Mouse (Mus musculus) cerebellum, adult 11-12 months (tissue): ENCODE data around the gene Gm13030.
"Not testable (repeated sequence)": the region's sequence is repeated elsewhere in the genome, so short reads cannot be mapped to it uniquely, and the experiment has no call there.

ENCODE experiments used
- DNase-seq: peaks from one replicate; pipeline ENCODE4 v3.0.0; 2022

The Gm13030 gene

GRCm38 (mm10) chr4:138873864-138874263, at the start of gene Gm13030:
Gm13030 (minus strand) TSS chr4:138873964.
- no peak for DNase-seq

DNA sequence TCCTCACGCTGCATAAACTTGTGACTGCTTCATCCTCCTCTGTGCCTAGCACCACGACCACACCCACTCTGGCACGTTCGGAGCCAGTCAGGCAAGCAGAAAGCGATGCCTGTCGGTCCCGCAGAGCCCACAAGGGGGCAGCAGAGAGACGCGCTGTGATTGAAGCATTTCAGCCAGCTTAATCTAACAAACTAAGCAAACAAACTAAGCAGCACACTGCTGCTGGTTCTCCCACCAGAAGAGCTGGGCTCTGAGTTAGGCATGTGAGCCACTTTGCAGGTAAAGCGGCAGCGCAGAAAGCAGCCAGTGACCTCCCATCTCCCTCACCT, 48.3 kb upstream of the Gm13030 start:
- DNase-seq: peak; percentile 78

DNA sequence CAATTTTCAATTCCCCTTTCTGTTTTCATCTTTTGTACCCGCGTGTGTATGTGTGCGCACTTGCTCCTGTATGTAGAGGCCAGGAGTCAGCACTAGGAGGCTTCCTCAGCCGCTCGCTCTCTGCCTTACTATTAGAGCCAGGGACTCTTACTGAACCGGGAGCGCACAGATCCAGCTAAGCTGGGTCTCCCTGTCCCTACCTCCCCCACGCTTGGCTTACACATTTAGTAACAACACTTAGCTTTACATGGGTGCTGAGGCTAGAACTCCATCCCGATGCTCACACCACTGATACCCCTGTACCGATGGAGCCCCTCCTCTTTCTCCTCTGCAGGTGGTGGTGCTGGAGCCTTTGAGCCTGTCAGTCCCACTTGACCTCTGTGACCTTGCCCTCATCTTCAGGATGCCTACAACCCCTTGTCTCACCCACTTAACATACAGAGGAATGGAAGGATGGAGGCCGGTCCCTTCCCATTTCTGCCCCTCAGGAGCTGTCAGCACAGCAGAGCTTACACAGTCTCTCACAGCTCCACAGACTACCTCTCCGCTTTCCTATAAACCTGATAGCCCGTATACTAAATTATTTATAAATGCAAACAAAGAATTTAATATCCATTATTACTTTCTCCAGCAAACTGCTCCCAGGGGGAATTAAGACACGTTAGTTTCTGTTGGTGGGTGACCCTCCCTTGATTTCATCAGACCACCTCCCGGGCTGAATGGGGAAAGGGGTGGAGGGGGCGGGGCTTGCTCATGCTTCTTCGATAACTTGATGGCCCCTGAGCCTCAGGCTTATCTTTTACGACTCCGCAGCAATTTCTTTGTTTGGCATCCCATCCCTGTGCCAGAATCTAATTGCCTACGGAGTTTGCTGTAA, 47.7 kb upstream of the Gm13030 start:
- no peak for DNase-seq

- DNase-seq: no peak
These were observed 43.5 kb upstream of the Gm13030 start for GRCm38 (mm10) chr4:138917282-138917681.

DNA sequence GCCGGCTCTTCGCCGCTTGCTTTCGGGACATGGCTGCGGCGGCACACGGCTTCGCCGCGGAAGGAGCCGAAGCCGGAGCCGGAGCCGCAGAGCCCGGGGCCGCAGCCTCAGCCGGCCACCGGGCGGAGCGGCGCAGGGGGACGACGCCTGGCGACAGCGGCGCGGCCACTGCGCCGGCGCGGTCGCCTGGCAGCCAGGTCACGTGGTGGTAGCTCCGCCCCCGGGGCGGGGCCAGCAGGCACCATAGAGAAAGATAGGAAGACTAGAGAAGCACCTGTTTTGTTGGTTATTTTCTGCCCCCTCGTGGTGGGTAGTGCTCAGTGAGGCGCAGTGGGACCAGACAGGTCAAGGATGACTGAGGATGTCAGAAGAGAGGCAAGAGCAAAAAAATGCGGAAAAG, 40.0 kb upstream of the Gm13030 start, which contains the start of gene Otud3:
Otud3 (minus strand) TSS at position 149 of the 400 bp plus-strand sequence.
- peak; percentile 97 for DNase-seq

- DNase-seq: no peak
These were observed 39.5 kb upstream of the Gm13030 start for GRCm38 (mm10) chr4:138913141-138913787.

- no peak for DNase-seq
These were observed 32.0 kb upstream of the Gm13030 start for GRCm38 (mm10) chr4:138905624-138906337.

DNA sequence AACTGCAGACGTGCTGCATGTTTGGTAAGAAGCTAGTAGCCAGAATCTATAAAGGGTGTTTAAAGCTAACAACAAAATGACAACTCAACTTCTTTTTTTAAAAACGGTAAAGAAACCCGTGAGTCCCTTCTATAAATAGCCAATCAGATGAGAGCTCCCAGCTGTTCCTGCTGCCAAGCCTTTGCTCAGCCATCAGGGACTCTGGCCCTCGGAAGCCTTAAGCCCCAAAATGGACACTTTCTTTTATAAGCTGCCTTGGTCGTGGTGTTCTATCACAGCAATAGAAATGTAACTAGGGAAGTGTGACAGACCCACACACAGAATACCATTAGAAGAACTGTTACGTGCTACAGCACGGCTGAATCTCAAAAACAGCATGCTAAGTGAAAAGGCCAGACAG, 25.6 kb upstream of the Gm13030 start:
- no peak for DNase-seq

- not testable (repeated sequence) for DNase-seq
These were observed 20.0 kb upstream of the Gm13030 start for GRCm38 (mm10) chr4:138893789-138894188.

- DNase-seq: peak; percentile 29
These were observed 18.9 kb upstream of the Gm13030 start for GRCm38 (mm10) chr4:138892655-138893054.

GRCm38 (mm10) chr4:138889635-138890034, 15.9 kb upstream of the Gm13030 start:
- DNase-seq: no peak

GRCm38 (mm10) chr4:138889165-138889564, 15.4 kb upstream of the Gm13030 start:
- no peak for DNase-seq

GRCm38 (mm10) chr4:138884261-138884660, 10.5 kb upstream of the Gm13030 start:
- peak; percentile 53 for DNase-seq

GRCm38 (mm10) chr4:138882179-138882578, 8.4 kb upstream of the Gm13030 start:
- no peak for DNase-seq

GRCm38 (mm10) chr4:138880811-138881584, 7.2 kb upstream of the Gm13030 start:
- DNase-seq: no peak

DNA sequence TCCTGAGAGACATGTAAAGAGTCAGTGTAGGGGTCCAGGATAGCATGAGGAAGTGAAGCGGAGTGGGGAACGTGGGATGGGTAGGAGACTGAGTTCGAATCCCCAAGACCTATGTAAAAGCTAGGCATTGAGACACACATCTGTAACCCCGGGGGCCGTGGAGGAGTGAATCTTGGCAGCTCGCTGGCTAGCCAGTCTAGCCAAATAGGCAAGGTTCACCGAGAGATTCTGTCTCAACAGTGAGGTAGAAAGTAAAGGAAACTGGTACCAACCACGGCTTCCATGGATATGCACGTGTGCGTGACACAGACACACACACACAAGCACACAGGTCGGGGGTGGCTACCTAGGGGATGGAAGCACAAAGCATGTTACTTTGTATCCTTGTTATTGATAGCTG, 6.0 kb upstream of the Gm13030 start:
- no peak for DNase-seq

GRCm38 (mm10) chr4:138878783-138879182, 5.0 kb upstream of the Gm13030 start:
- DNase-seq: no peak

DNA sequence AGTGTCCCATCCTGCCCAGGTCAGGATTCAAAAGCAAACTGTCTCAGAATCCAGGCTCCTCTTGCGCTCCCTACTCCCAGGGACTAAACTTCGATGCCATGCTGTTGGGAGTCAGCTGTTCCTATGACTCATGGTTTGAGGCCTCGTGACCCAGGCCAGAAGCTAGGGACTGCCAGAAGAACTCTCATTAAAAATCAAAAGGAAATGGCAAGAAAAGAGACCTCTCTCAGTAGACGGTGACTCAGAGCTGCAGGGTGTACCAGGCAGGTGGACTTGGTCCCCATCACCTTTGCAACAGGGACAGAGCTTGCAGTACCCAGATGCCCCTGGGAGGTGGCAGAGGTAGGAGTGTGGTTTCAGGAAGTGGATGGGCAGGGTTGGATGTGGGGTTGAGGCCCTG, 4.0 kb upstream of the Gm13030 start, which contains the start of gene Pla2g2e:
Pla2g2e (plus strand) TSS at position 212 of the 400 bp plus-strand sequence.
- DNase-seq: no peak

GRCm38 (mm10) chr4:138875986-138876385, 2.2 kb upstream of the Gm13030 start:
- no peak for DNase-seq

- DNase-seq: not testable (repeated sequence)
These were observed 1.5 kb upstream of the Gm13030 start for GRCm38 (mm10) chr4:138875275-138875674.

DNA sequence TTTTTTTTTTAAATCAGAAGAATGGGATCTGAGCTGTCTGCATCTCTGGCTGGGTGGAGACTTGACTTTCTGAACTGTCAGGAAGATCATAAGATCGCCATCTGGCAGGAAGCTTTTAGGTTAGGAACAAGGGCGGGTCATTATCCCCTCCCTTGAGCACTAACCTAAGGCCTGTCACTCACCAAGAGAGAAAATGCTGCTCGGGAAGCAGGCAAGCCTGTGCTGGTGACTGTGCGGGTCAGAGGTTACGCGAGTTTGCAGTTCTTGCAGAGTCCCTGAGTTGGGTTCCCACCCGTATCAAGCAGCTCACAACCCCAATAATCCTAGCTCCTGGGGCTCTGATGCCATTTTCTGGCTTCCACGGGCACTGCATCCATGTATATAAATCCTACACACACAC, 5.1 kb downstream of the Gm13030 start:
- no peak for DNase-seq

DNA sequence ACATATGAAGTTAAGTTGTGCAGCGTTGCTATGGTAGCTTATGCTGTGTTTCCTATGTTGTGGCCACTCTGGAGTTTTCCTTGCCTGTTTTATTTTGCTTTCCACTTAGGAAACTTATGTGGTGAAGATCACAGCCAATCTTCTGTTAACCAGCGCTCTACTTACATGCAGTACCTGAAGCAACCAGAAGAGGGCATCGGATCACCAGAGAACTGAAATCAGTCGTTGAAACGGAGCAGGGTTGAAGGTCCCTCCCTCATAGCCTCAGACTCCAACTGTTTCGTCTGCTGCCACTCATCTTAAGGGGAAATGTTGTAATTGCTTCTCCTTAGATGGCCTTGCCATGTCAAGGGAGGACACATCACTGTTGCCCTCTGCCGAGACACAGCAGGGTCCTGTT, 7.4 kb downstream of the Gm13030 start:
- DNase-seq: peak; percentile 39

GRCm38 (mm10) chr4:138865991-138866390, 7.8 kb downstream of the Gm13030 start:
- no peak for DNase-seq
